Mouse (Mus musculus): ENCODE data around the gene Kdm5b. TPM values are rescaled to one million over a fixed set of nuclear protein-coding genes. Genes with fewer than 3 reads are reported as not detected.

Gene Kdm5b
- polyA plus RNA-seq, 1 experiment: 70.8 TPM

- no peak for TF ChIP-seq POLR2A (IDR thresholded peaks at IDR 0.05; ENCODE audit: borderline replicate concordance, extremely low read depth, insufficient read depth, insufficient read length, poor library complexity, severe bottlenecking)
- TF ChIP-seq CTCF (IDR thresholded peaks at IDR 0.05; ENCODE audit: borderline replicate concordance, extremely low read depth, insufficient read depth, insufficient read length): no peak
- peak; percentile 9 for DNase-seq (ENCODE audit: low read depth)
Observed at GRCm38 (mm10) chr1:134604086-134604485, 44.1 kb downstream of the Kdm5b start.

DNA sequence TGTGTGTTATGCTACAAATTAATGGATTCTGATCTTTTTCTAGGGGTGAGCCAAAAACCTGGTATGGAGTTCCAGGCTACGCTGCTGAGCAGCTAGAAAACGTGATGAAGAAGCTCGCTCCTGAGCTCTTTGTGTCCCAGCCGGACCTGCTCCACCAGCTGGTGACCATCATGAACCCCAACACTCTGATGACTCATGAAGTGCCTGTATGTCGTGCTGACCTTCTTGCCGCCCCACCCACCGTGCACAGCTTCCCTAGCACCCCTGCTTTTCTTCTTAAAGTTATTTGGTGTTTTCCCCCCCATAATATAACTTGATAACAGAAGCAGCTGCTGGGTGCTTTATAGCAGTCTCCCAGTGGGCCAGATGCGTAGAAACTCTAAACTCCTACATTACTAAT, 45.7 kb downstream of the Kdm5b start:
- DNase-seq (ENCODE audit: low read depth): no peak
- no peak for TF ChIP-seq CTCF (IDR thresholded peaks at IDR 0.05; ENCODE audit: borderline replicate concordance, extremely low read depth, insufficient read depth, insufficient read length)
- no peak for TF ChIP-seq POLR2A (IDR thresholded peaks at IDR 0.05; ENCODE audit: borderline replicate concordance, extremely low read depth, insufficient read depth, insufficient read length, poor library complexity, severe bottlenecking)

DNA sequence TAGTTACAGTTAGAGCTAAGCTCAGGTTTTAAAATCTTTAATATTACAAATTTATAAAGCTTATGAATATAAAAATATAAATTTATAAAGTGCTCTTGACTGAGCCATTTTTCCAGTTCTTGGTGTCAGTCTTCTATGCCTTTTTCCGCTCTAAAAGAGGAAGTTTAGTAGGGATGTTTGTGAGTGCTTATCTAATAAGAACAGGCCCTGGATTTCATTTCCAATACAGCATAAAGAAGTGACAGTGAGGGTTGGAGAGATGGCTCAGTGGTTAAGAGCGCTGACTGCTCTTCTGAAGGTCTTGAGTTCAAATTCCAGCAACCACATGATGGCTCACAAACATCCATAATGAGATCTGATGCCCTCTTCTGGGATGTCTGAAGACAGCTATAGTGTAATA, 46.4 kb downstream of the Kdm5b start:
- TF ChIP-seq POLR2A (IDR thresholded peaks at IDR 0.05; ENCODE audit: borderline replicate concordance, extremely low read depth, insufficient read depth, insufficient read length, poor library complexity, severe bottlenecking): no peak
- no peak for TF ChIP-seq CTCF (IDR thresholded peaks at IDR 0.05; ENCODE audit: borderline replicate concordance, extremely low read depth, insufficient read depth, insufficient read length)
- DNase-seq (ENCODE audit: low read depth): no peak

DNA sequence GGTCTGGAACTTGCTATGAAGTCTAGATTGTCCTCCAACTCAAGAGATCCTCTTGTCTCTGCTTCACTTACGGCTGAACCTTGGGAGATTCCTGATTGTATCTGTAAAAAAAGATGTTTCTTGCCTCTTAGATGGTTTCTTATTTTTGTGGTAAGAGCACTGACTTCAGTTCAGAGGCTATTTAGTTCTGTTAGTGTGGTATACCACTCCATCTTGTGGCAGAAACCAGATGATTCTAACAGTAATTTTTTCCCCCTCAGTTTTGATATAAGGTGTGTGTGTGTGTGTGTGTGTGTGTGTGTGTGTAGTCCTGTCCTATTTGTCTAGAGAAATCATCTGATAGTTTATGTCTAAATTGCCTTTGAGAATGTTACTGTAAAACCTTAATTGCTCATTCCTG, 47.3 kb downstream of the Kdm5b start:
- no peak for DNase-seq (ENCODE audit: low read depth)
- TF ChIP-seq CTCF (IDR thresholded peaks at IDR 0.05; ENCODE audit: borderline replicate concordance, extremely low read depth, insufficient read depth, insufficient read length): no peak
- no peak for TF ChIP-seq POLR2A (IDR thresholded peaks at IDR 0.05; ENCODE audit: borderline replicate concordance, extremely low read depth, insufficient read depth, insufficient read length, poor library complexity, severe bottlenecking)

DNA sequence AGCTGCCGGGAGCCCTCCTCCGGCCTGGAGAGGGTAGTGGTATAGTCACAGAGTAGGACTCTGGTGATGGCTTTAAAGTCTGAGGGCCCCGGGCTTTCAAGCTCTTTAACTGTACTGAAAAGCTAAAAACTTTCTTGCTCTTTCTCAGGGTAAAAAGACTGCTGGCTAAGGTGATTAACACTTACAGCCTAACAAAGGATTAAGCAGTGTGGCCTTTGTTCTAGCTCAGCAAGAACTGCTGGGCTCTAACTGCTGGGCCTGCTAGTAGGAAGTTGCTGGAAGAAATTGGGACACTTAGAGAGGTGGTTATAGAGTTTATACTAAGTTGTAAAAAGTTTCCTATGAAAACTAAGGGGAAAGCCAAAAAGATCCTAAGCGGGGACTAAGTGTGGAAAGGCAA, 49.2 kb downstream of the Kdm5b start:
- no peak for DNase-seq (ENCODE audit: low read depth)
- TF ChIP-seq CTCF (IDR thresholded peaks at IDR 0.05; ENCODE audit: borderline replicate concordance, extremely low read depth, insufficient read depth, insufficient read length) (no peak), POLR2A (IDR thresholded peaks at IDR 0.05; ENCODE audit: borderline replicate concordance, extremely low read depth, insufficient read depth, insufficient read length, poor library complexity, severe bottlenecking) (no peak)

DNA sequence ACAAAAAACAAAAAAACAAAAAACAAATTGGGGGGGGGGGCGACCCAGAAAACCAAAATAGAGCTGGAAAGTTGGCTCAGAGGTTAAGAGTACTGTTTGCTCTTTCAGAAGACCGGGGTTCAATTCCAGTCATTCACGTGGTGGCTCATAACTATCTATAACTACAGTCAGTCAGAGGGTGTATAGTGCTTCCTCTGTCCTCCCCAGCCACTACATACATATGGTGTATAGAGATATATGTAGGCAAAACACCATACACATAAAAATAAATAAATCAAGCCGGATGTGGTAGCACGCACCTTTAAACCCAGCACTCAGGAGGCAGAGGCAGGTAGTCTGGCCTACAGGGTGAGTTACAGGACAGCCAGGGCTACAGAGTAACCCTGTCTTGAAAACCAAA, 54.6 kb downstream of the Kdm5b start:
- TF ChIP-seq POLR2A (IDR thresholded peaks at IDR 0.05; ENCODE audit: borderline replicate concordance, extremely low read depth, insufficient read depth, insufficient read length, poor library complexity, severe bottlenecking): no peak
- no peak for TF ChIP-seq CTCF (IDR thresholded peaks at IDR 0.05; ENCODE audit: borderline replicate concordance, extremely low read depth, insufficient read depth, insufficient read length)
- no peak for DNase-seq (ENCODE audit: low read depth)

GRCm38 (mm10) chr1:134614988-134615387, 55.0 kb downstream of the Kdm5b start:
- no peak for DNase-seq (ENCODE audit: low read depth)

GRCm38 (mm10) chr1:134617656-134618055, 57.7 kb downstream of the Kdm5b start:
- TF ChIP-seq POLR2A (IDR thresholded peaks at IDR 0.05; ENCODE audit: borderline replicate concordance, extremely low read depth, insufficient read depth, insufficient read length, poor library complexity, severe bottlenecking) (no peak), CTCF (IDR thresholded peaks at IDR 0.05; ENCODE audit: borderline replicate concordance, extremely low read depth, insufficient read depth, insufficient read length) (no peak)
- DNase-seq (ENCODE audit: low read depth): no peak

More at GRCm38 (mm10) chr1:134614988-134615387, 55.0 kb downstream of the Kdm5b start:
- TF ChIP-seq CTCF (IDR thresholded peaks at IDR 0.05; ENCODE audit: borderline replicate concordance, extremely low read depth, insufficient read depth, insufficient read length) (no peak), POLR2A (IDR thresholded peaks at IDR 0.05; ENCODE audit: borderline replicate concordance, extremely low read depth, insufficient read depth, insufficient read length, poor library complexity, severe bottlenecking) (no peak)

DNA sequence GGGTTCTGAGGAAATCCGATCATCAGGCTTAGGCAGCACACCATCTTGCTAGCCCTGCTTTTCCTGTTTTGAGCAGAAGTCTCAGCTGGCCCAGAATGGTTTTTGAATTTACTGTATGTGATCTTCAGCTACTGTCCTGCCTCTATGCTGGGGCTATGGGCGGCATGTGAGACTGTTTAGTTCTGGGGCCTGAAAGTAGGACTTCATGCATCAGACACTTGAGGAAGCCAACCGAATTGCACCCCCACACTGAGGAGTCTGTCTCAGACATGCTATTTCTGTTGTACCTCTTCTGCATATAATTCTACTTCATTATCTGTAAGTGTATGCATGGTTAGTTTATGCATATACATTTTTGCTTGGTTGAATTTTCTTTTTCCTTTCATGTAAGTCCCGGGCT, 65.4 kb downstream of the Kdm5b start:
- no peak for DNase-seq (ENCODE audit: low read depth)
- no peak for TF ChIP-seq POLR2A (IDR thresholded peaks at IDR 0.05; ENCODE audit: borderline replicate concordance, extremely low read depth, insufficient read depth, insufficient read length, poor library complexity, severe bottlenecking)
- no peak for TF ChIP-seq CTCF (IDR thresholded peaks at IDR 0.05; ENCODE audit: borderline replicate concordance, extremely low read depth, insufficient read depth, insufficient read length)

GRCm38 (mm10) chr1:134629455-134629854, 69.5 kb downstream of the Kdm5b start:
- DNase-seq (ENCODE audit: low read depth): no peak
- no peak for TF ChIP-seq POLR2A (IDR thresholded peaks at IDR 0.05; ENCODE audit: borderline replicate concordance, extremely low read depth, insufficient read depth, insufficient read length, poor library complexity, severe bottlenecking)
- TF ChIP-seq CTCF (IDR thresholded peaks at IDR 0.05; ENCODE audit: borderline replicate concordance, extremely low read depth, insufficient read depth, insufficient read length): no peak

- no peak for DNase-seq (ENCODE audit: low read depth)
- no peak for TF ChIP-seq CTCF (IDR thresholded peaks at IDR 0.05; ENCODE audit: borderline replicate concordance, extremely low read depth, insufficient read depth, insufficient read length)
- no peak for TF ChIP-seq POLR2A (IDR thresholded peaks at IDR 0.05; ENCODE audit: borderline replicate concordance, extremely low read depth, insufficient read depth, insufficient read length, poor library complexity, severe bottlenecking)
Observed at GRCm38 (mm10) chr1:134634296-134634695, 74.3 kb downstream of the Kdm5b start.

DNA sequence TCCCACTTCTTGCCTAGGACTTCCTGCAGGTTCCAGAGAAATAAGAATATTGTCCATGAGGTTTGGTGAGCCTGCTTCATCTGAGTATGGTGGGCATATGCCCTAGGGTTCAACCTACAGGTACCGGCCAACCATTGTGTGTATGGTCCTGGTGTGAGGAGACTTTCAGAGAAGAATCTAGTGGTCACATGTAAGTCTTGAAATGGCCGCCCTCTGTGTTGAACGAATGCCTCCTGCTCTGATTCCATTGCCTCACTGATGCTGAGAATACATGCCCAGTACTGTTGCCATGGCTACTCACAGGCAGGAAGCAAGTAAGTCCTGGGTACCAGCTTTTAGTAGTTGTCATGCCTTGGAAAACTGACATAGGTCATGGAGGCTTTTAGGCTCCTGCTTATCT, 76.3 kb downstream of the Kdm5b start:
- peak; percentile 23 for DNase-seq (ENCODE audit: low read depth)
- TF ChIP-seq POLR2A (IDR thresholded peaks at IDR 0.05; ENCODE audit: borderline replicate concordance, extremely low read depth, insufficient read depth, insufficient read length, poor library complexity, severe bottlenecking): no peak
- no peak for TF ChIP-seq CTCF (IDR thresholded peaks at IDR 0.05; ENCODE audit: borderline replicate concordance, extremely low read depth, insufficient read depth, insufficient read length)

Measured in brain, embryonic 14.5 days (tissue).